Mouse (Mus musculus) T-helper 1 cell (primary cell): Measurements from ENCODE around the gene Saxo1.

Experiments
- in situ Hi-C: fragments of 300-600 bp; cut with MboI, MseI; formaldehyde crosslinking; loops from one replicate; pipeline ENCODE4 v1.15.1; 2025; ENCODE audit warnings: high pct_unique_total_duplicates

Saxo1 gene

DNA sequence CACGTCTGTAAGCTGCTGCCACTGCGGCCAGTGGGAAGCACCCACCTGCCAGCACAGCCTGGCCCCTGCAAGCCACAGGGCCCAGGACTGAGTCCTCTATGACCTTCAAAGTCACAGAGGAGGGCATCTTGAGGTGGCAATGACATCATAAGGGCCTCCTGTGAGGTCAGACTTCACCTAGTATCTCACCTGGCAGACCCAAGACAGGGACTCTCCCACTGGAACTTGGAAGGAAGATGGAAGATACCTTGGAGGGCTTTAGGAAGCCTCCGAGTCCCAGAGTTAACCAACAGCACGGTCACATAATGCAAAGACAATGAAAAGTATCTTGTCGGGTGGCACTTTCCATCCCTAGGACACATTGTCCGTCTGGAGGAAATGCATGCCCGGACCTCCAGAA is at the start of gene Saxo1:
Gene Saxo1 (minus strand): TSS at position 101 of the 400 bp plus-strand sequence.
- in situ Hi-C loops, result no loop called here

DNA sequence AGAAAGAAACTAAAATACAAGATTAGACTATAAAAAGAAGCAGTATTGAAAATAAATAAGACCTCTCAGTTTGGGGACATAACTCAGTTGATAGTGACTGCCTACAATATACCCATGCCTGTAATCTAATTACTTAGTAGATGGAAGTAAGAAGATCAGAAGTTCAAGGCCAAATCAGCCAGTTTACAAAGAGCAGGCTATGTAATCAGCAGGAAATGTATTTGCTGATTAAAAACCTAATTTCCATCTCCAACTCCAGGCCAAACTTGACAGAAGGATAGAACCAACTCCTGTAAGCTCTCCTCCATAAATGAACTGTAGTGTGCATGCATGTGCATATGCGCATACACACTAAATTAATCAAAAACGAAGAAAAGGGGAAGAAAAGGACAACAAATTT is 33.2 kb upstream of the Saxo1 start:
- in situ Hi-C loops, result no loop called here

DNA sequence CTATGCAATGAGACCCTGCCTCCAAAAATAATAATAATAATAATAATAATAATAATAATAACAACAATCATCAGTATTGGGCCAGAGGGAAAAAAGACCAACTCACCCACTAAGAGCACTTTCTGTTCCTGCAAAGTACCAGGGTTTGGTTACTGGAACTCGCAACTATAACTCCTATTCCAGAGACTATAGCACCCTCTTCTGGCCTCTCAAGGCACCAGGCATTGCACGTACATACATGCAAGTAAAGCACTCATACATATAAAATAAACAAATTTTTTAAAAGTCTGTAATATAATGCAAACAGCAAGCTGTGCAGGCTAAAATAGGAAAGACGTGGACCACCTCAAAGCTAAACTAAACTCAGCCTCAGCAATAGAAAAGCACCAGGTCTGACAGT is 30.1 kb upstream of the Saxo1 start:
- in situ Hi-C loops, result no loop called here

DNA sequence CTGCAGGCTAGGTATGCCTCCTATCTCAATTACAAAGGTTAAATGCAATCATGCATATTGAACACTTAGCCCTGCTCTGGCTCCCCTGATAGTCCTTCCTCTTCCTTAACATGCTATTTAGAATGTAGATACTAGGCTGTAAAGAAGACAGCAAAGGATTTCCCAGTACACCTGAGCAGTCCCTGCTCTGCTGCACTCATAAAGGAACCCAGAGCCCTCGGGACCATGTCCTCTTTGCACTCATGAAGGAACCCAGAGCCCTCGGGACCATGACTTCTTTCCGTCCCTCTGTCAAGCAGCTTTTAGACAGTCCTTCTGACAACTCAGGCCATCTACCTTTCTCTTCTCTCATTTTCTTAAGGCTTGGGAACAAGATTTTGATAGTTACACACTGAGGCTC is 22.5 kb upstream of the Saxo1 start:
- in situ Hi-C loops, result no loop called here

DNA sequence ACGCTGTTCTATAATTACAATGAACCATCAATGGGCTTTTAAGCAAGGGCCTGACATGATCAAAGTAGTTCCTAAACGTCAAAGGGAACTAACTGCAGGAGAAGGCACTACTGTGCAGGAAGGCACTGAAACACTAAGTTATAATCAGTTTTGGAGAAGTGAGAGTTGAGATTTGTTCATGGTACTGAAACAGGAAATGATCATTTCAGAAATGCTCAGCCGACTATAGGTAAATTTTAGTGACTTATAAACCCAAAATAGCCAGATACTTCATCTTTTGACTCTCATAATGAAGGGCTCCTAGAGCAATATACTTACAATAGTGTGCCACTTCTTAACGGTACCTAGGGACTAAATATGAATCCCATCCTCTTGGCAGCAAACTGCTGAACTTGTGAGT is 21.9 kb upstream of the Saxo1 start:
- in situ Hi-C loops, result no loop called here

DNA sequence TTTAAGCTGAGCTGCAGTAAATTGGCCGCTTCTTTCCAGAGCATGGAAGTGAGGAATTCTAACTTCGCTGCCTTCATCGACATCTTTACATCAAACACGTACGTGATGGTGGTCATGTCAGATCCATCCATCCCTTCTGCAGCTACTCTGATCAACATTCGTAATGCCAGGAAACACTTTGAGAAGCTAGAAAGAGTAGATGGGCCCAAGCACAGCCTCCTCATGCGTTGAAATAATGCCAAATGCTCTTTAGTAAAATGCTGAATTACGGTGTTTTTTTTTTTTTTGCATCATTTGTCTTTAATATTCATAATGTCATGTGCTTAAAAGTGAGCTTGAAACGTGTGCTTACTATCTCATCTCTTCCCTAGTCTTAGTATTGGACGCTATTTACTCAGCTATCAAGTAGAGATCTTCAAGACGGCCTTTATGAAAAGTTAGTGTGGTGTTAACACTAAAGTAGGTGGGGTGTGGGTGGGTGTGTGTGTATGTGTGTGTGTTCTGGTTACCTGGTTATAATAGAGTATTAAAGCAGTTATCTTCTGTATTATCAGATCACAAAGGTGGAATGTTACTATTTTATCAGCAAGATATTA is 18.6 kb upstream of the Saxo1 start:
- in situ Hi-C loops, result loop anchor here (5.0 to 10.0 kb wide), 3 partner anchors 36 to 268 kb away; partner anchors contain the start of gene Haus6

DNA sequence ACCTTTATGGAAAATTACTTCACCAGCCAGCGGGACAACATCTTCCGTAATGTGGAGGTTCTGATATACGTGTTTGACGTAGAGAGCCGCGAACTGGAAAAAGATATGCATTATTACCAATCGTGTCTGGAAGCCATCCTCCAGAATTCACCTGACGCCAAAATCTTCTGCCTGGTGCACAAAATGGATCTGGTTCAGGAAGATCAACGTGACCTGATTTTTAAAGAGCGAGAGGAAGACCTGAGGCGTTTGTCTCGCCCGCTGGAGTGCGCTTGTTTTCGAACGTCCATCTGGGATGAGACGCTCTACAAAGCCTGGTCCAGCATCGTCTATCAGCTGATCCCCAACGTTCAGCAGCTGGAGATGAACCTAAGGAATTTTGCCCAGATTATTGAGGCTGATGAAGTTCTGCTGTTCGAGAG is 18.0 kb upstream of the Saxo1 start:
- in situ Hi-C loops, result loop anchor here (5.0 to 10.0 kb wide), 3 partner anchors 36 to 269 kb away; partner anchors contain the start of gene Haus6

DNA sequence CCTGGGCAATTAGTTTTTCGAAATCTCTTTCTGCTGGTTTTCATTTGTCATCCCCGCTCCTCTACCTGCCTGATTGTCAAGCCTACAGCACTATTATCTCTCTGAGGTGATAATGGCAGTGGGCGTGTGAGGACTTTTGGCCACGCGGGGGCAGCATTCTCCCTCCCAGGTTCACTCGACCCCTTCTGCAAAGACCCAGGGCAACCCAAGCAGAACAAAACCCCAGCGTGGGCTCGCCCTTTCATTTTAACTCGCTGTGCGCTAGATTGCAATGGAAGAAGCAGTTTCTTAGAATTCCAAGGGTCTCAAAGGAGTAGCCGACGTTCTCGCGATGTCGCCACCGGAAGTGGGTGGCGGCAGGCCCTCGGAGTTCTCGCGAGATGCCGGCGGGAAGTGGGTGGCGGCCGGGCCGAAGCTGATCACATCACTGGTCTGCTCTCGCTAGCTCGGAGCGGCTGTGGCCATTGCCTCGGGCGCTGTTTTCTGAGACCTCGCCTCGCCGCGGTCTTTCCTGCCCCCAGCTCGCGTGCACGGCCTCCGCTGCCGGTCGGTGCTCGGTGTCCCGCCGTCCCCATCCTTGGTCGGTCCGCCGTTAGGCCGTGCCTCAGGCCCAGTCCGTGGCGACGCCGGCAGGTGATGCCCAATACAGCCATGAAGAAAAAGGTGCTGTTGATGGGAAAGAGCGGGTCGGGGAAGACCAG is 17.3 kb upstream of the Saxo1 start, which contains the start of gene Rraga:
Gene Rraga (plus strand): TSS at position 386 of the 701 bp plus-strand sequence.
- in situ Hi-C loops, result loop anchor here (5.0 to 10.0 kb wide), 3 partner anchors 37 to 269 kb away; partner anchors contain the start of gene Haus6

DNA sequence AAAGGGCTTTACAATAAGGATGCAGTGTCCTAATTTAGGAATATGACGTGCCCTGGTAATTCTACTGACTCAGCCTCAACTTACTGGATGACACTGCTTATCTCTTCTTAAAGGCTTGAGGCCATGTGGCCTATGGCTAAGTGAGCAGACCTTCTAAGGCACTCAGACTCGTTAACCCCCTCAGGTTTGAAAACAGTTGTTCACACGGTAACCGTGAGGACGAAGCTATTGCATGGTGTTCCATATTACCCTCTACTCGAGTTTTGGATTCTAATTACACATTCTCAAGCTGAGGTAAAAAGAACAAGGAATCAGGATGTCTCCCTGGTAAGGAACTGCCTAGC is 16.8 kb upstream of the Saxo1 start:
- in situ Hi-C loops, result loop anchor here (5.0 to 10.0 kb wide), 3 partner anchors 37 to 270 kb away; partner anchors contain the start of gene Haus6

DNA sequence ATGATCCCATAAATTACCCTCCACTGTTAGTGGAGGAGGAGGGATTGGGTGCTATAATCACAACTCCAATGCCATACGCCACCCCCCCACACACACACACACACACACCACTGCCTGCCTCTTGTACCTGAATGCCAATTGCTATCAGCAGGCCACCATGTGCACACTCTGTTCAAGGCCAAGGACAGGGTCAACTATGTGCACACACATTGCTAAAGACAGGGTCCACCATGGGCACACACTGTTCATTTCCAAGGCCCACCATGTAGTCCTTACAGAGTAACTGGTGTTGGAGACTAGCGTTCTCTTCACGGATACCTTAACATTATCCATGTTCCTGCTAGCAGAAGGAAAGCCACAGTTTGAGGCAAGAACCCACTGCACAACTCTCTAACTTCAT is 2.9 kb upstream of the Saxo1 start:
- in situ Hi-C loops, result no loop called here

DNA sequence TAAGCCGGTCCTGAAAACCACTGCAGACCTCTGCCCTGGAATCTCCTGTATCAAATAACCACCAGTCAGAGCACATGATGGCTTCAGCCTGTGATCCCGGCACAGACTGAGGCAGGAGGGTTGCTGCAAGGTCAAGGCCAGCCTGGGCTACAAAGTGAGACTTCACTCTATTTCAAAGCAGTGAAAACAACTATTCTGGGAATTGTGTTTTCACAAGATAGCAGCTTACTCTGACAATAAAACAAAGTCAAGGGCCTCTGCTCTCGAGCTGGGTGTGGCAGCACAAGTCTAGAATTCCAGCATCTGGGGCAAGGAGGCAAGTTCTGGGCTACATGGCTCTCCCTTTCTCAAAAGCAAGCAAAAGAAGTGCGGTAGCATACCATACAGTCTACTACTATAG is 878 bp upstream of the Saxo1 start:
- in situ Hi-C loops, result no loop called here

DNA sequence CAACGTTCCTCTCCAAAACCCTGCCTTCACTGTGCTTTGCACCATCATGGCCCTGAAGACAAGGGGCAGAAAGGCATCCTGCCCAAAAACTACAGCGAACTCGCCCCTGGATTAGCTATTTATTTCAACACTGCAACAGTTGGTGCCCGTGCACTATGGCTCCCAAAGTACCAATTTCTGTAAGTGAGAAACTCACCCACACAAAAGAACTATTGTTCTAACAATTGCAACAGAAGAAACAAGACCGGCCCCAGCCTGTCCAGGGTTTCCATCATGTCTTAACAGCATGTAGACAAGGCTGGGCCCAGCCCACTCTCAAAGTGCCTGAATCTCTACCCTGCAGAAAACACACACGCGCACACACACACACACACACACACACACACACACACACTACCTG is 757 bp downstream of the Saxo1 start:
- in situ Hi-C loops, result no loop called here

DNA sequence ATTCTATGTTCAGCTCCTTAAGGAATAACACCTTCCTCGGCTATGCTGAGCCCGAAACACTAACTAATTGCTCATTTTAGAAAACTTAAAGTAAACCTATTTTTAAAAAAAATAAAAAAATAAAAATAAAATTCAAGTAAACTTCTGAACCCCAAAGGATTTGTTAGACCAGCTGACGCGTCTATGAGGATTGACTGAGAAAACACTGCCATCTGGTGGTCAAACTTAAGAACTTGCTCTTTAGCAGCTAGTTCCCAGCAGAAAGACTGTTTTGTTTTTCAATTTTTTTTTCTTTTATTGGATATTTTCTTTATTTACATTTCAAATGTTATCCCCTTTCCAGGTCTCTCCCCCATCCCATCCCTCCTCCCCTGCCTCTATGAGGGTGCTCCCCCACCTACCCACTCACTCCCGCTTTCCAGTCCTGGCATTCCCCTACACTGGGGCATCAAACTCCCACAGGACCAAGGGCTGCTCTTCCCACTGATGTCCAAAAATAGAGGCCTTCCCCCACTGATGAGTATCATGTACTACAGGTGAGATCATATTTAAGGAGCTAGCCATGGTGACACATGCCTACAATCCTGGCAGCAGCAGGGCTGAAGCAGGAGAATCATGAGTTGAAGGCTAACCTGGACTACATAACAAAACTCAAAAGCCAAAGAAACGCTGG is 3.0 kb downstream of the Saxo1 start:
- in situ Hi-C loops, result no loop called here

DNA sequence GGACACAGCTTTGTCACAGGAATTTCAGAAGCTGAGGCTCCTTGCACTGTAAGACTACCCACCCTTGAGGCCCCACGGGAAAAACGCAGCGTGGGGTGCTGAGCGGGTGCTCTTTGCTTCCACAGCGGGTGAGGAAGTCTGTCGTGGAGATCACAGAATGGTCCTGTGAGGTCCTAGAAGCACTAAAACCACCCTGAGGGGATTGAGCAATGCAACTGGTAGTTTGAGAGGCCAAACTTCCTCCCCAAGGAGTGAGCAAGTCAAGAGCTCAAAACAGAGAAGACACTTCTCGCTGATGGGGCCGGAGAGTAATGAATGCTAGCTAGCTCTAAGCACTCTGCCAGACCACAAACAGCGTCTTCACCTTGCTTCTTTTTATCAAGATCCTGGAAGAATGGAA is 9.8 kb downstream of the Saxo1 start:
- in situ Hi-C loops, result no loop called here

DNA sequence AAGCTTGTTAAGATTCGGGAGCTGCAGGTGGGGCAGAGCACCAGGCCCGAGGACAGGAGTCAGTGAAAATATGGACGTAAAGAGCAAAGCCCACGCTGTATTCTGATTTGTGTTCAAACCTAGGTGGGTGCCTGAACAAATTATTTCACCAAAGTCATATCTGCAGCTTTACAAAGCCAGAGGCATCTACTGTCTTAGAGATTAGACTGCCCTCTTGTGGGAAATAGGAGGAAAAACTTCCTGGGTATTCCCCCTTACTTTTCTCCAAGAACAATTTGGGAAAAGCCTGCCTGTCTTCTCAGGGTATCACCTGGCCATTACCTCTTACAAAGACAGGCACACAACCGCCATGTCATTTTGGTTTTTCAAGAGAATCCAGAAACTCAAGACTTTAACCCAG is 12.5 kb downstream of the Saxo1 start:
- in situ Hi-C loops, result no loop called here

DNA sequence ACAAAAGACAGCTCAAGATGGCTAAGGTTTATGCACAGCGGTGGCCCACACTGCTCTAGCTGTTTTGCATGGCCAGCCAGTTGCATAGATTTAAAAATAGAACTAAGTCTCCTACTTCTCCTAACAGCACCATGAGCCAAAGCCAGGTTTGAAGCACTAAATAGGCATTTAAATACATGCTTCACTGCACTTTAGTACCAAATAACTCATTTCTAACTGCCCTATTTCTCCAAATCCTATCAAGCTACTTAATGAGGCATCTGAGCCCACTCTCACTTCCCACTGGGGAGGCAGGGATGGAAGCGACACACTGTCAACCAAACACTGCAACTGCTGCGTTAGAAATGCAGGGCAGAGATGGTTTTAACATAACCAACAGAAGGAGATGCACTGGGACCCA is 14.1 kb downstream of the Saxo1 start:
- in situ Hi-C loops, result no loop called here

DNA sequence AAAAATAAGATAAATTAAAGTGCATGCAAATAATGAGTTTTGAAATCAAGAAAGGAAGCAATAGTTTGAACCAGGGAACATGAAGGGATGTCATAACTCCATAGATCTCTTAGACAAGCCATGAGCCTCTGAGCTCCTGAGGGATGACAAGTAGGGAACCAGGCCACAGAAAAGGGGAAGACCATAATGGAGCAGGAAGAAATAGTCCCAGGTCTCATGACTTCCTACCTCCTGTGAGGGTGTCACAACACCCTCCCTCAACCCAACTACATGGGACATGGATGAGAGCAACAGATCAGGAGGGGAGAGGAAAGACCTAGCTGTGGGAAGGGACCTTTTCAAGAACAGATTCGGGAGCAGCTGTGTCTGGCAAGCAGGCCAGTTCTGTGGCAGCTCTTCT is 16.6 kb downstream of the Saxo1 start:
- in situ Hi-C loops, result no loop called here

DNA sequence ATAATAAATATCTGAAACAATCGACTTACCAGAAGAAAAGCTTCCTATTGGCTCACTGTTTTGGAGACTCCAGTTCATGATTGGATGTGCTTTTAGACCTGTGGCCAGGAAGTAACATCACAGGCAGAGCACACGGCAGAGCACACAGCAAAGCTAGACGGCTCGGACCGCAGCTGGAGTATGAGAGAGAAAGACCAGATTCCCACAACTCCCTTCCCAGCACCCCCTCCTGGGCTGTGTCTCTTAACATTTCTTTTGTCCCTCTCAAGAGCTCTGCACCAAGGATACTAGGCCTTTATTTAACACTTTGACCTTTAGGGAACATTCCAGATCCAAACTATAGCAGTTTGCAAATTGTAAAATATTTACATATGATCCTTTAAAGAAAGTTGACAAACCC is 19.2 kb downstream of the Saxo1 start:
- in situ Hi-C loops, result no loop called here

DNA sequence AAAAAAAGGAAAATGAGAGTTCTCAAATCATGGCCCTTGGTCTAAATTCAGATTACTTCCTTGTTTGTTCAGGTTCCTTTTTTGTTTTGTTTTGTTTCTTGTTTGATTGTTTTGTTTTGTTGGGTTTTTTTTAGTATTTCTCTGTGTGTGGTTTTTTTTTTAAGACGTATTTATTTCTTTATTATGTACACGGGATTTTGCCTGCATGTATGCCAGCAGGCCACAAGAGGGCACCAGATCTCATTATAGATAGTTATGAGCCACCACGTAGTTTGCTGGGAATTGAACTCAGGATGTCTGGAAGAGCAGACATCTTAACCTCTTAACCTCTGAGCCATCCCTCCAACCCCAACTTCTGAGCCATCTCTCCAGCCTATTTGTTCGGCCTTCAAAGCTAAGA is 20.2 kb downstream of the Saxo1 start:
- in situ Hi-C loops, result no loop called here

DNA sequence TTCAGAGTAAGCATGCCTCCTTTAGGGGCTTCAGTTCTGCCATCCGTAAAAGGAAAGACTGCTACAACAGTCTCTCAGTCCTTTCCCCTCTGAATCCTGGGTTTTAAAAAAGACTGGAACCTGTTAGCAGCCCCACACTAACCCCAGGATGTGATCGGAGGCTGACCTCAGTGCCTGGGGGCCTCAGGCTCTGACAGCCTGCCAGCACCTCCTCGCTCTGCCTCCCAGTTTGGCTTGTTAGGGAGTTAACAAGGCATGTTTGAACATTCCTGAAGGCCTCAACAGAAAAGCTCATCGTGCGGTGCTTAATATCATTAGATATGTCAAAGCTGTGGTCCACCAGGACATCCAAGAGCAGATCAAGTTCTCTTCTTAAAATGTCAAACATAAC is 24.0 kb downstream of the Saxo1 start:
- in situ Hi-C loops, result no loop called here

DNA sequence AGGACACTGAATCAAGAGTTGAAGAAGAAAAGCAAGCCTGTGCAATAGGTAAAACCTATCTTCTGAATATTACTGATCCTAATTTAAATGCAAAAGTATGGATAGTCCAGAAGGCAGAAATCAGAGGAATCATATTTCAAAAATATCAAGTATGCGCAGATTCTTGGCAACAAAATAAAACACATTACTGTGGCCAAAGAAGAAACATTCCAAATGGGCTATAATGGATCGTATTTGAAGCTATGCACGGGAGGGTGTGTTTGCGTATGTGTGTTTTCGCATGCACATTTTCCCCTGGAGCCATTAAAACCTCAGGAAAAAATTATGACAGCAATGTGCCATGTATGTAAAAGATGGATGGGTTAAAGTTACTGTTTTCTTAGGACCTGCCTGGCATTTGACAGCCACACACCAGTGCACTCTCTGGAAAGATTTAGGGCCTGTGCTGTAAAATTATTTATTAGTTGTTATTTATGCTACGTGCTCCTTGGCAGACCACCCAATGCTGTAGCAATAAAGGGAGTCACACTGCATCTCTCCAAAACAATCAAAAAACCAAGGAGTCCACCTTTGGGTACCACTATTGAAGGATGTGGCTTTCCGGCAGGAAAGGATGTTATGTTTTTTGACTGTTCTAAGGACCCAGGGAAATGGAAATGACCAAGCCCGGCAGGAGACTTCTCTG is 24.6 kb downstream of the Saxo1 start:
- in situ Hi-C loops, result no loop called here

DNA sequence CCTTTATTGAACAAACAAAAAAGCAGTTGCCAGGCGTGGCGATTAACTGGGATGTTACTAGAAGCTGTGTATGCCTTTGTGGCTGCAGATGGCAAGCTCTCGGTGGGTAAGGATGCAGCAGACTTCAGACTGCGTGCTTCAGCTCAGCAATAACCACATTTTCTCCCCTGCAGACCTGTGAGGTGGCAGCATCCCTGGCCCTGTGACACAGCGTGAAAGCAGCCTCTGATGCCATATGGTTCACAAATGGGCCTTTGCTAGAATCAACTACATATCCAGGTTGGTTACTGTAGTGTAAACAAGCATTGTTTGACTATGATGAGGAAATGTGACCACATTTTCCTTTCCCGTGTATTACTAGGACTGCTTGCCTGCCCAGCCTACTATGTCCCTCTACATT is 29.0 kb downstream of the Saxo1 start:
- in situ Hi-C loops, result no loop called here
